Mouse (Mus musculus) forebrain, embryonic 12.5 days (tissue): ENCODE measurements at regions not wholly inside any gene's neighbourhood (a gene's known extent, or its start where the extent isn't known, plus 50 kb on each side); places are given as distances from the start of the nearest gene placed in this dataset.

Experiments used
- ATAC-seq: fragments of 200-750 bp; cut with Nextera tagmentation; 2 replicates; pipeline ENCODE4 v1.8.0; 2017; ENCODE audit warnings: moderate TSS enrichment; ENCODE audit not compliant: low FRiP score
- H3K27ac ChIP-seq: fragments of 300-500 bp; sonication (generic); 2 replicates; pipeline ENCODE4 v1.5.1; 2016; ENCODE audit warnings: mild to moderate bottlenecking
- H3K27me3 ChIP-seq: fragments of 300-500 bp; sonication (generic); 2 replicates; pipeline ENCODE4 v1.6.1; 2016; ENCODE audit warnings: mild to moderate bottlenecking
- H3K36me3 ChIP-seq: fragments of 300-500 bp; sonication (generic); replicated peaks from 2 replicates; pipeline ENCODE4 v1.6.1; 2016; ENCODE audit warnings: mild to moderate bottlenecking
- H3K4me1 ChIP-seq: fragments of 300-500 bp; sonication (generic); 2 replicates; pipeline ENCODE4 v1.6.1; 2016
- H3K4me2 ChIP-seq: fragments of 300-500 bp; sonication (generic); 2 replicates; pipeline ENCODE4 v1.6.1; 2016; ENCODE audit warnings: mild to moderate bottlenecking, moderate library complexity
- H3K4me3 ChIP-seq: fragments of 300-500 bp; sonication (generic); replicated peaks from 2 replicates; pipeline ENCODE4 v1.5.1; 2016; ENCODE audit warnings: mild to moderate bottlenecking
- H3K9ac ChIP-seq: fragments of 300-500 bp; sonication (generic); 2 replicates; pipeline ENCODE4 v1.6.1; 2016; ENCODE audit warnings: mild to moderate bottlenecking
- H3K9me3 ChIP-seq: fragments of 300-500 bp; sonication (generic); 2 replicates; pipeline ENCODE4 v1.6.1; 2016
- WGBS: fragments of 180-500 bp; shearing (Covaris S2); methylation state at CpG from one replicate; pipeline ENCODE4 v1.1.7; 2016; 5-methylcytosine and 5-hydroxymethylcytosine counted together

DNA sequence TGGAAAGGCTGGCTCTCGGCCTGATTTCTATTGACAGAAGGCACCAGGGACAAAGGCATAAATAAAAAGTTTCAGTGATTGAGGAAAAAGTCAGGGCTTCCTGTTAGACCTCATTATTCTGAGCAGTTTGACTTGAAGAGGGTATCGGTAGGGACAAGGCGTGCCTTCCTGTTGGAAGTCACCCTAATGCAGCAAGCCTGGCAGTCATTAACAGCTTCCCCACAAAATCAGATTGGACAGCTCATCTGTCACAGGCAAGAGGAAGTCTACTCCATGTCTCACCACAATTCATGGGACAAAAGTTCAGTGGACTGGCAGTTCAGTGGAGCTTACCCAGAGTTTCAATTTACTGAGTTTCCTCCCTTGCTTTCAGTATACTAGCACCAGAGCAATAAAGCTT lies 715.5 kb downstream of the Fam181b start:
- Histone ChIP-seq H3K4me3 (no peak overlapping the region), H3K9ac (no peak overlapping the region), H3K4me1 (no peaks in the 10 kb centered on the region), H3K36me3 (no peaks in the 10 kb centered on the region), H3K27me3 (no peaks in the 10 kb centered on the region), H3K4me2 (no peak overlapping the region), H3K9me3 (no peaks in the 10 kb centered on the region), H3K27ac (no peak overlapping the region)
- WGBS, result 56% methylated on average over 3 of the region's 3 CpGs
- no peak for ATAC-seq

DNA sequence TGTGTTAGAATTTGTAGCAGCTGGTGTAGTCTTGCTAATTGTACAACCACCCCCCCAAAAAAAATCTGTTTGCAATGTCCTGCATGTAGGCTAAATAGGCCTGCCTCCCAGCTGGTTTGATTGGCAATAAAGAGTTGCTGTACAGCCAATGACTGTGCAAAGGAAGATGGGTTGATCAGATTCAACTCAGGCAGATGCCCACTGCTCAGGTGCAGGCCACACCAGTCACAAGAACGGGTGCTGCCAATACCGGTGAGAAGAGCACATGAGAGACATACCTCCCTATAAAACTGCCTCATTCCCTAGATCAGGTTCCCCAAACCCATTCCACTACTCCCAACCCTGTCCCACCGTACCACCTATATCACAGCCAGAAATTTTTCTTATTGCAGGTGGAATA lies 756.0 kb downstream of the Fam181b start:
- 83% methylated on average over 3 of the region's 3 CpGs for WGBS
- H3K27ac ChIP-seq, result no peak overlapping the region
- H3K36me3 ChIP-seq, result no peaks in the 10 kb centered on the region
- ATAC-seq, result no peak
- H3K4me2 ChIP-seq, result no peak overlapping the region
- H3K9me3 ChIP-seq, result no peaks in the 10 kb centered on the region
- no peaks in the 10 kb centered on the region for H3K4me1 ChIP-seq
- H3K27me3 ChIP-seq, result no peaks in the 10 kb centered on the region
- no peak overlapping the region for H3K9ac ChIP-seq
- no peak overlapping the region for H3K4me3 ChIP-seq

DNA sequence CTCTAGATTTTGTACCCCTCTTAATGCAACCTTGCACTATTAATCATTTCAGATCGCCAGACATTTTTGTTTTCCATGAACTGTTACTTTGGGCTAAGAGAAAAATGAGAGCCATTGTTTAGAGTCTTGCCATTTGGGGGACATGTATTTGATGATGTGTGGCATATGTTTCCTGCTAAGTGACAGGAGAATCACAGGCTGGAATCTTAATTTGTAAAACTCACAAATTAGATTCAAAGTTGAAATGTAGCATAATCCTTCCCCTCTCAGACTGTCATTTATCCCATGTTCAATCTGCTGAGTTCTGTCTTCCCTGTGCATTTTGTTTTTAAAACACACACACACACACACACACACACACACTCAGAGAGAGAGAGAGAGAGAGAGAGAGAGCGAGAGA lies 756.5 kb downstream of the Fam181b start:
- ATAC-seq, result no peak
- no peak overlapping the region for H3K4me3 ChIP-seq
- WGBS, result 77% methylated on average over 2 of the region's 2 CpGs
- no peaks in the 10 kb centered on the region for H3K36me3 ChIP-seq
- H3K27ac ChIP-seq, result no peak overlapping the region
- H3K4me1 ChIP-seq, result no peaks in the 10 kb centered on the region
- H3K27me3 ChIP-seq, result no peaks in the 10 kb centered on the region
- H3K4me2 ChIP-seq, result no peak overlapping the region
- no peak overlapping the region for H3K9ac ChIP-seq
- no peaks in the 10 kb centered on the region for H3K9me3 ChIP-seq

DNA sequence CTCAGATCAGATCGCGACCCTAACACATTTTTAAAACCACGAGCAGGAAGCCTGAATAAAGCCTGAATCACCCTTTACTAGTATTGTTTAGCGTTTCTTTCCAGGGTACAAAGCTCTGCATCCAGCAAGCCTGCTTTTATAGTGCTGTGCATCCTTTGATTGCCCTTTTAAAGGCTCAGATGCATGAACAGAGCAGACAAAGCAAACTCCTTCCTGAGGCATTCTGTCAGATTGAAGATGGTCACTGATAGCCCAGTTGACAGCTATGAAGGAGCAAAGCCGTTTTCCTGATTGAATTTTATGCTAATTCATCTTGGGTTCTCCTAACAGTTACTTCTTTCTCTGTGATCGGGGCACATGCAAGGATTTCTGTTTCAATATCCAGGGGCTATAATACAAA lies 775.4 kb downstream of the Fam181b start:
- Histone ChIP-seq H3K9me3 (no peaks in the 10 kb centered on the region), H3K27me3 (no peaks in the 10 kb centered on the region), H3K9ac (no peak overlapping the region), H3K4me2 (no peak overlapping the region), H3K27ac (no peak overlapping the region), H3K4me1 (no peaks in the 10 kb centered on the region), H3K36me3 (no peaks in the 10 kb centered on the region), H3K4me3 (no peak overlapping the region)
- ATAC-seq, result no peak
- 32% methylated on average over 6 of the region's 6 CpGs for WGBS

DNA sequence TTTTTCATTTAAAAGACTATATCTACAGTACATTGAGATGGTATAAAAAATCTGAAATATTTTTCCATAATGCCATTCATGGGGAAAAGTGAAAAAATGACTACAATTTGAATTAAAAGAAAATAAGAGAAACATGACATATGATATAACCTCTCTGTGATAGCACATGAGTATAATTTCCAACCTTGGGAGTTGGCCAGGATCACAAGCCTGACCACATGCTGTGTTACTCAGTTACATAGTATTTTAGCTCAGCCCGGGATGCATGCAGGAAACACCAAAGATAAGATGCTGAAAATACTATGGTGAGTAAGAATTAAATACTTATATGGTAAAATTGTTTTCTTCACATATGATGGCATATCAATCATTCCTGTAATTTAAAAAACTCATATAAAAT lies 814.0 kb downstream of the Fam181b start:
- Histone ChIP-seq H3K4me3 (no peak overlapping the region), H3K27me3 (no peaks in the 10 kb centered on the region), H3K27ac (no peak overlapping the region), H3K36me3 (no peaks in the 10 kb centered on the region), H3K9ac (no peak overlapping the region), H3K4me1 (no peaks in the 10 kb centered on the region), H3K4me2 (no peak overlapping the region), H3K9me3 (no peaks in the 10 kb centered on the region)
- WGBS, result 92% methylated on average over 1 of the region's 1 CpGs
- ATAC-seq, result no peak

DNA sequence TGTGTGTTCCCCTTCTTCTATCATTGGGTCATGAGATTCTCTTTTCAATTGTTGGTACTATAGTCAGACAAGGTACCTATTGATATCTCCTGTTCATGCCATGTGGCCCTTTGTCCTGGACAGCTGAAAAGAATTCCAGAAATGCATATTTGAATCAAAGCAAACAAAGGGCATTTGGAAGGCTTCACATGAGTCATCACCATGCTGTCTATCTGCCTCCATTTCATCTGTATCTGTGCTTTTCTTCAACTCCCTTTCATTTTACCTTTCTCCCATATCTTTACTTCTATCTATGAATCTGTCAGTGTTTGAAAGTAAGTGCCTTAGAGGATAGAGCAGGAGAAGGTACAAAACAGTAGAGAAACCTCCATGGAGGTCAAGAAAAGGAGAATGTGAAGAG lies 817.3 kb downstream of the Fam181b start:
- H3K9me3 ChIP-seq, result no peaks in the 10 kb centered on the region
- H3K27ac ChIP-seq, result no peak overlapping the region
- H3K27me3 ChIP-seq, result no peaks in the 10 kb centered on the region
- H3K4me3 ChIP-seq, result no peak overlapping the region
- no peaks in the 10 kb centered on the region for H3K4me1 ChIP-seq
- H3K9ac ChIP-seq, result no peak overlapping the region
- no peaks in the 10 kb centered on the region for H3K36me3 ChIP-seq
- no peak overlapping the region for H3K4me2 ChIP-seq
- ATAC-seq, result no peak

DNA sequence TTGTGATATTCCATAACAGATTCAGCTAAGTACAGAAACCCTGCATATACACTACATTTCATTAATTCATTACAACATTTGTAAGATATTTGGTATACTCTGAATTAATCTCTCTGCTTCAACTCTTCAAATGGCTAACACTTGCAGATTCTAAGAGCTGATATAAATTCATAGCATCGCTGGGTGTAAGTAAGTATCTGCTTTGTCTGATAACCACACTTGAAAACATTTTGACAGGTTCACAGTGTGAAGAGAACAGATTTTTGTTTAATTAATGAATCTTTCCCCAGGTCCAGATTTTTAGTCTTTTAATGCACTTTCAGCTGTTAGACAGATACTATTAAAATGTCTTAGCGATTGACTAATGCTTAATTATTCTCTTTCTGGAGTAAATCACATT lies 823.1 kb downstream of the Fam181b start:
- Histone ChIP-seq H3K27me3 (no peaks in the 10 kb centered on the region), H3K9ac (no peak overlapping the region), H3K9me3 (no peaks in the 10 kb centered on the region), H3K27ac (no peak overlapping the region), H3K36me3 (no peaks in the 10 kb centered on the region), H3K4me2 (no peak overlapping the region), H3K4me1 (no peaks in the 10 kb centered on the region), H3K4me3 (no peak overlapping the region)
- ATAC-seq, result no peak
- 61% methylated on average over 2 of the region's 2 CpGs for WGBS

DNA sequence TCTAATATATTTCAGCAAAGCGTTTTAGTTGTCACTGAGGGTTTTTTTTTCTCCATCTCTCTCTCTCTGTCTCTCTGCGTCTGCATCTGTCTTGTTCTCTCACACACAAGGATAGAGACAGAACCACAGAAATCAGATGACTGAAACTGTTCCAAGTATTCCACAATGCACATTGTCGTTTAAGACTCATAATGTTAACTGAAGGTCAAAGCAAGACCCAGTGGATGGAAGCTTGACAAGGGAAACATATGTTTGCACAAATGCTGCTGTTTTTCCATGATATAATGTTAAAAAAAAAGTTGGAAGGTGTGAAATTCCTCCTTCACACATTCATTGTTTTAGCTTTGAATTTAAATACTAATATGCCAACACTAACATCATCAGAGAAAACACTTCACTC lies 857.3 kb downstream of the Fam181b start:
- ATAC-seq, result no peak
- Histone ChIP-seq H3K36me3 (no peaks in the 10 kb centered on the region), H3K4me2 (no peak overlapping the region), H3K4me3 (no peak overlapping the region), H3K4me1 (no peaks in the 10 kb centered on the region), H3K27ac (no peak overlapping the region), H3K9ac (no peak overlapping the region), H3K9me3 (no peaks in the 10 kb centered on the region), H3K27me3 (no peaks in the 10 kb centered on the region)
- WGBS, result 79% methylated on average over 3 of the region's 3 CpGs

DNA sequence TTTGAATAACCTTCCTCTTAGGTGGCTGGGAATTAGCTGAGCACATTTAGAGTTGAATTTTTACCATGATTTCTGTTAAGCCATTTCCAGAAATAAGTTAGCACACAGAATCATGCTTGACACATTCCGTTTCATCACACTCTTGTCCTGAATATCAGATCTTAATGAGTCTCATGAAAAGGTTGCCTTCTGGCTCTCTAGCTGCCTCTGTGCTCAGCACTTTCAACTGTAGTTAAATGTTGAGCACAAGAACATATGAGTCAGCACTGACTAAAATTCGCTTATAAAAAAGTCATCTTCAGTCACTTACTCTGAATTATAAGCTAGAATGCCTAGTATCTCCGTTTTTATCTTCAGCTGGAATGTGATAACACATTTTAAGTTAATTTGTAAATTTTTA lies 902.4 kb downstream of the Fam181b start:
- no peak for ATAC-seq
- Histone ChIP-seq H3K9me3 (no peaks in the 10 kb centered on the region), H3K27me3 (no peaks in the 10 kb centered on the region), H3K4me2 (no peak overlapping the region), H3K4me1 (no peaks in the 10 kb centered on the region), H3K9ac (no peak overlapping the region), H3K36me3 (no peaks in the 10 kb centered on the region), H3K27ac (no peak overlapping the region), H3K4me3 (no peak overlapping the region)
- 76% methylated on average over 3 of the region's 3 CpGs for WGBS

DNA sequence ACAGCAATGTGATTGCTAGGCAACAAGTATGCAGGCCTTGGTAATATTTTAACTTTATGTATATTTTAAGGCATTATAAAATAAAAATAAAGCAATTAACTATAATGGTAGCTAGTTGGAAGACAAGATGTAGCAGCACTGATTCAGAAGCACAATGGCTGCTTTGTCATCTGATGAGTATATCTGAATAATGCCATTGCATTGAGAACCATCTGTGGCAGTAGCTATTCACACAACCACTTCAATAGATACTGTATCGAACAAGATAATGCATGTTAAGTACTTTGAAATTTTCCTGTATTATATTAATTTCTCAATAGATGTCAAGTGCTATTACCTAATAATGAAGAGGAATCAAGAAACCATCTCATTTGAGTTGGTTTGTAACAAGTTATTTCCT lies 923.1 kb downstream of the Fam181b start:
- no peak overlapping the region for H3K4me3 ChIP-seq
- H3K4me1 ChIP-seq, result no peaks in the 10 kb centered on the region
- no peaks in the 10 kb centered on the region for H3K27me3 ChIP-seq
- 67% methylated on average over 1 of the region's 1 CpGs for WGBS
- no peak overlapping the region for H3K9ac ChIP-seq
- ATAC-seq, result no peak
- H3K9me3 ChIP-seq, result 0 out of 2 replicates have a peak, but pooled peaks cover 4% of the 10 kb centered on the region
- H3K4me2 ChIP-seq, result no peak overlapping the region
- no peaks in the 10 kb centered on the region for H3K36me3 ChIP-seq
- no peak overlapping the region for H3K27ac ChIP-seq

DNA sequence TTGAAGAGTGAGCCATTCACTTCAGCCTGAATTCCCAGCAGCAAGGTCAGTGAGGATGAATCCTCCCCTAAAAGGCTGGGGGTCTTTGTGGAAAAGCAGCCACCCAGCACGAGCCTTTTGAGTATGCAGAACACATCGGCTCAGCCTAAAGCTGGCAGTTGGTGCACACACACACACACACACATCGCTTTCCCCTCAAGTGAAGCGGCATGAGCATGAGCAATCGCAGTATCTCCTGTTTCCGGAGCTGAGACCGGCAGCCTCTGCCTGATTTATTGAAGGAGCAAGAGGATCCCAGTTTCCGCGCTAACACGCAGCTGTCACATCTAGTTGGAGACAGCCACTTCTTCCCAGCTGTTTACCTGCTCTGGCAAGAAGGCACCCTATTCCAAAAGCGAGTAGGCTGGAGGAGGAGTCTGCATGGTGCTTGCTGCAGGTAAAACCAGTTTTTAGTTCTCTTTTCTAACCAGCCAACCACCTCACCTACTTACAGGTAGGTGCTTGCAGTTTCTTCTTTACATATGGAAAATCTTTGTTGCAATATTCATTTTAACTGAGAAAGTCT lies 962.9 kb downstream of the Fam181b start:
- H3K9ac ChIP-seq, result no peak overlapping the region
- peak overlapping the region; percentile 53 for H3K4me2 ChIP-seq
- H3K36me3 ChIP-seq, result no peaks in the 10 kb centered on the region
- H3K4me1 ChIP-seq, result peaks cover 6% of the 10 kb centered on the region
- H3K4me3 ChIP-seq, result peak overlapping the region; percentile 28
- H3K27ac ChIP-seq, result no peak overlapping the region
- H3K9me3 ChIP-seq, result no peaks in the 10 kb centered on the region
- WGBS, result under 1% methylated on average over 11 of the region's 11 CpGs
- H3K27me3 ChIP-seq, result 0 out of 2 replicates have a peak, but pooled peaks cover 4% of the 10 kb centered on the region
- ATAC-seq, result peak; percentile 90

DNA sequence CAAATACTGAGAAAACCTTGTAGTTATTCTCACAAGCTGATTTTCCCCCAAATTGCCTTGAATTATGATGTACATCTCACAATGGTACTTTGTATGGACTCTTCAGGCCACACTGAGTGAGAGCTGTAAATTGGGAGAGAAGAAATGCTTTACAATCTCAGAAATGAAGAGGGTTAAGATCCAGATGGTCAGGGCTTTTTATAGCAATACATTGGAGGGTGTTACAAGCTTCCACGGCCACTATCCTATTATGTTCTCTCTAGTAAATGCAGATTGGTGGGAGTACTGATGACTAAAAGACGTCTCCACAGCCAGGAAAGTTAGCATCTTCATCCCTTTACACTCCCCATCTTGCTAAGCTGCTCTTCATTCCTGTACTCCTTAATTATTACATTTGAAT lies 965.8 kb downstream of the Fam181b start:
- Histone ChIP-seq H3K27ac (no peak overlapping the region), H3K4me2 (no peak overlapping the region), H3K36me3 (no peaks in the 10 kb centered on the region), H3K9ac (no peak overlapping the region), H3K4me3 (no peak overlapping the region), H3K4me1 (peaks cover 6% of the 10 kb centered on the region), H3K9me3 (no peaks in the 10 kb centered on the region), H3K27me3 (0 out of 2 replicates have a peak, but pooled peaks cover 4% of the 10 kb centered on the region)
- no peak for ATAC-seq
- 63% methylated on average over 2 of the region's 2 CpGs for WGBS

DNA sequence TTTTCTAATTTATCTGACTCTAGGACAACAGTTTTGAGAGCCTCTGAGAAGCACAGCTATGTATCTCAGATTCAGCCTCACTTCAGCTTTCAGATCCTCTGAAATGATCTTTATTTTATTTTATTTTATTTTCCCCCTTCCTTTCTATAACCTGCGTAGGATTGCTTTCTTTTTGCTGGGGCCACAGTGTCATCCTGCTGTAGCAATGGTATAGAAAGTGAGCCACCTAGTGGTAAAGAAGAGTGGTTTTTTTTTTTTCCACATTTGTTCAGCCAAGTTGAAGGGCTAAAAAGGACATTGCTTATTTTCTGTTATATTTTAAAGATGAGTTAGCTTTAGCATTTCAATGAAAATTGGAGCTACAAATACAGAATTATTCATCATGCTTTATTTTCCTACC lies 966.4 kb downstream of the Fam181b start:
- Histone ChIP-seq H3K4me1 (peaks cover 6% of the 10 kb centered on the region), H3K27me3 (0 out of 2 replicates have a peak, but pooled peaks cover 4% of the 10 kb centered on the region), H3K4me3 (no peak overlapping the region), H3K9me3 (no peaks in the 10 kb centered on the region), H3K9ac (no peak overlapping the region), H3K36me3 (no peaks in the 10 kb centered on the region), H3K27ac (no peak overlapping the region), H3K4me2 (no peak overlapping the region)
- WGBS, result 36% methylated on average over 1 of the region's 1 CpGs
- ATAC-seq, result peak; percentile 54; the same call in 1 of the 2 replicates
